Mouse (Mus musculus): ENCODE results near the gene Neu2. TPM values are rescaled to one million over a fixed set of nuclear protein-coding genes. Genes with fewer than 3 reads are reported as not detected.

The Neu2 gene
- polyA plus RNA-seq, 1 experiment from 2014 or later: not detected

GRCm38 (mm10) chr1:87521523-87521922 lies 11.8 kb downstream of the Neu2 start:
- no peak overlapping the region for H3K27ac ChIP-seq (ENCODE audit: low read depth, low read length)
- DNase-seq (ENCODE audit: low spot score) (no peak), ATAC-seq (ENCODE audit: insufficient read depth, low FRiP score, low TSS enrichment) (no peak)
- H3K27me3 ChIP-seq (ENCODE audit: control insufficient read depth, insufficient read depth, low read length): no peaks in the 10 kb centered on the region
- no peak overlapping the region for H3K4me2 ChIP-seq (ENCODE audit: low read depth)
- no peaks in the 10 kb centered on the region for H3K9me3 ChIP-seq (ENCODE audit: control insufficient read depth, low read length)
- H3K4me3 ChIP-seq (ENCODE audit: low read depth, low read length): no peak overlapping the region
- no peaks in the 10 kb centered on the region for H3K36me3 ChIP-seq (ENCODE audit: control insufficient read depth, insufficient read depth, low read length)
- no peaks in the 10 kb centered on the region for H3K4me1 ChIP-seq (ENCODE audit: control insufficient read depth, insufficient read depth, low read length)
- WGBS: 78% methylated on average over 1 of the region's 1 CpGs
- H3K9ac ChIP-seq (ENCODE audit: low read length): no peak overlapping the region

- H3K4me1 ChIP-seq (ENCODE audit: control insufficient read depth, insufficient read depth, low read length): no peaks in the 10 kb centered on the region
- DNase-seq (ENCODE audit: low spot score) (no peak), ATAC-seq (ENCODE audit: insufficient read depth, low FRiP score, low TSS enrichment) (no peak)
- H3K27me3 ChIP-seq (ENCODE audit: control insufficient read depth, insufficient read depth, low read length): no peaks in the 10 kb centered on the region
- H3K36me3 ChIP-seq (ENCODE audit: control insufficient read depth, insufficient read depth, low read length): no peaks in the 10 kb centered on the region
- H3K9me3 ChIP-seq (ENCODE audit: control insufficient read depth, low read length): no peaks in the 10 kb centered on the region
- no peak overlapping the region for H3K4me3 ChIP-seq (ENCODE audit: low read depth, low read length)
- no peak overlapping the region for H3K27ac ChIP-seq (ENCODE audit: low read depth, low read length)
- no peak overlapping the region for H3K9ac ChIP-seq (ENCODE audit: low read length)
- no peak overlapping the region for H3K4me2 ChIP-seq (ENCODE audit: low read depth)
- 94% methylated on average over 7 of the region's 7 CpGs for WGBS
Observed at GRCm38 (mm10) chr1:87525041-87525440, 15.4 kb downstream of the Neu2 start.

GRCm38 (mm10) chr1:87527191-87527590 lies 17.5 kb downstream of the Neu2 start:
- Histone ChIP-seq H3K9ac (ENCODE audit: low read length) (no peak overlapping the region), H3K27ac (ENCODE audit: low read depth, low read length) (no peak overlapping the region), H3K4me2 (ENCODE audit: low read depth) (no peak overlapping the region), H3K4me3 (ENCODE audit: low read depth, low read length) (no peak overlapping the region), H3K4me1 (ENCODE audit: control insufficient read depth, insufficient read depth, low read length) (no peaks in the 10 kb centered on the region), H3K9me3 (ENCODE audit: control insufficient read depth, low read length) (no peaks in the 10 kb centered on the region), H3K27me3 (ENCODE audit: control insufficient read depth, insufficient read depth, low read length) (no peaks in the 10 kb centered on the region), H3K36me3 (ENCODE audit: control insufficient read depth, insufficient read depth, low read length) (no peaks in the 10 kb centered on the region)
- no peak for ATAC-seq (ENCODE audit: insufficient read depth, low FRiP score, low TSS enrichment)
- no peak for DNase-seq (ENCODE audit: low spot score)
- WGBS: 86% methylated on average over 9 of the region's 9 CpGs

- no peak for DNase-seq (ENCODE audit: low spot score)
- ATAC-seq (ENCODE audit: insufficient read depth, low FRiP score, low TSS enrichment): no peak
- Histone ChIP-seq H3K36me3 (ENCODE audit: control insufficient read depth, insufficient read depth, low read length) (no peaks in the 10 kb centered on the region), H3K27me3 (ENCODE audit: control insufficient read depth, insufficient read depth, low read length) (no peaks in the 10 kb centered on the region), H3K27ac (ENCODE audit: low read depth, low read length) (no peak overlapping the region), H3K4me2 (ENCODE audit: low read depth) (no peak overlapping the region), H3K4me1 (ENCODE audit: control insufficient read depth, insufficient read depth, low read length) (no peaks in the 10 kb centered on the region), H3K4me3 (ENCODE audit: low read depth, low read length) (no peak overlapping the region), H3K9me3 (ENCODE audit: control insufficient read depth, low read length) (no peaks in the 10 kb centered on the region), H3K9ac (ENCODE audit: low read length) (no peak overlapping the region)
- WGBS: 86% methylated on average over 4 of the region's 4 CpGs
Observed at GRCm38 (mm10) chr1:87532346-87532745, 22.7 kb downstream of the Neu2 start.

- no peaks in the 10 kb centered on the region for H3K36me3 ChIP-seq (ENCODE audit: control insufficient read depth, insufficient read depth, low read length)
- H3K9me3 ChIP-seq (ENCODE audit: control insufficient read depth, low read length): no peaks in the 10 kb centered on the region
- no peak overlapping the region for H3K27ac ChIP-seq (ENCODE audit: low read depth, low read length)
- H3K4me2 ChIP-seq (ENCODE audit: low read depth): no peak overlapping the region
- H3K4me3 ChIP-seq (ENCODE audit: low read depth, low read length): no peak overlapping the region
- ATAC-seq (ENCODE audit: insufficient read depth, low FRiP score, low TSS enrichment) (no peak), DNase-seq (ENCODE audit: low spot score) (no peak)
- no peak overlapping the region for H3K9ac ChIP-seq (ENCODE audit: low read length)
- 90% methylated on average over 3 of the region's 3 CpGs for WGBS
- H3K4me1 ChIP-seq (ENCODE audit: control insufficient read depth, insufficient read depth, low read length): no peaks in the 10 kb centered on the region
- no peaks in the 10 kb centered on the region for H3K27me3 ChIP-seq (ENCODE audit: control insufficient read depth, insufficient read depth, low read length)
Observed at GRCm38 (mm10) chr1:87534118-87534517, 24.4 kb downstream of the Neu2 start.

GRCm38 (mm10) chr1:87537008-87537407 lies 27.3 kb downstream of the Neu2 start:
- Histone ChIP-seq H3K4me3 (ENCODE audit: low read depth, low read length) (no peak overlapping the region), H3K4me2 (ENCODE audit: low read depth) (no peak overlapping the region), H3K36me3 (ENCODE audit: control insufficient read depth, insufficient read depth, low read length) (no peaks in the 10 kb centered on the region), H3K9me3 (ENCODE audit: control insufficient read depth, low read length) (no peaks in the 10 kb centered on the region), H3K9ac (ENCODE audit: low read length) (no peak overlapping the region), H3K4me1 (ENCODE audit: control insufficient read depth, insufficient read depth, low read length) (no peaks in the 10 kb centered on the region), H3K27ac (ENCODE audit: low read depth, low read length) (no peak overlapping the region), H3K27me3 (ENCODE audit: control insufficient read depth, insufficient read depth, low read length) (no peaks in the 10 kb centered on the region)
- 96% methylated on average over 1 of the region's 1 CpGs for WGBS
- ATAC-seq (ENCODE audit: insufficient read depth, low FRiP score, low TSS enrichment) (no peak), DNase-seq (ENCODE audit: low spot score) (no peak)

GRCm38 (mm10) chr1:87541614-87542013 lies 31.9 kb downstream of the Neu2 start:
- no peak overlapping the region for H3K9ac ChIP-seq (ENCODE audit: low read length)
- no peaks in the 10 kb centered on the region for H3K36me3 ChIP-seq (ENCODE audit: control insufficient read depth, insufficient read depth, low read length)
- H3K4me3 ChIP-seq (ENCODE audit: low read depth, low read length): no peak overlapping the region
- H3K27me3 ChIP-seq (ENCODE audit: control insufficient read depth, insufficient read depth, low read length): no peaks in the 10 kb centered on the region
- 35% methylated on average over 7 of the region's 7 CpGs for WGBS
- no peak for DNase-seq (ENCODE audit: low spot score)
- H3K4me1 ChIP-seq (ENCODE audit: control insufficient read depth, insufficient read depth, low read length): peaks cover 5% of the 10 kb centered on the region; the same call in 1 of the 2 replicates
- no peak for ATAC-seq (ENCODE audit: insufficient read depth, low FRiP score, low TSS enrichment)
- H3K4me2 ChIP-seq (ENCODE audit: low read depth): no peak overlapping the region
- no peaks in the 10 kb centered on the region for H3K9me3 ChIP-seq (ENCODE audit: control insufficient read depth, low read length)
- H3K27ac ChIP-seq (ENCODE audit: low read depth, low read length): no peak overlapping the region

- 92% methylated on average over 3 of the region's 3 CpGs for WGBS
- Histone ChIP-seq H3K36me3 (ENCODE audit: control insufficient read depth, insufficient read depth, low read length) (no peaks in the 10 kb centered on the region), H3K9me3 (ENCODE audit: control insufficient read depth, low read length) (no peaks in the 10 kb centered on the region), H3K9ac (ENCODE audit: low read length) (no peak overlapping the region), H3K4me3 (ENCODE audit: low read depth, low read length) (no peak overlapping the region), H3K4me1 (ENCODE audit: control insufficient read depth, insufficient read depth, low read length) (peaks cover 3% of the 10 kb centered on the region; the same call in 1 of the 2 replicates), H3K27ac (ENCODE audit: low read depth, low read length) (no peak overlapping the region), H3K27me3 (ENCODE audit: control insufficient read depth, insufficient read depth, low read length) (no peaks in the 10 kb centered on the region), H3K4me2 (ENCODE audit: low read depth) (no peak overlapping the region)
- ATAC-seq (ENCODE audit: insufficient read depth, low FRiP score, low TSS enrichment) (no peak), DNase-seq (ENCODE audit: low spot score) (no peak)
Observed at GRCm38 (mm10) chr1:87551008-87551407, 41.3 kb downstream of the Neu2 start.

GRCm38 (mm10) chr1:87553586-87553985 lies 43.9 kb downstream of the Neu2 start:
- Histone ChIP-seq H3K4me3 (ENCODE audit: low read depth, low read length) (no peak overlapping the region), H3K4me2 (ENCODE audit: low read depth) (no peak overlapping the region), H3K9me3 (ENCODE audit: control insufficient read depth, low read length) (no peaks in the 10 kb centered on the region), H3K36me3 (ENCODE audit: control insufficient read depth, insufficient read depth, low read length) (no peaks in the 10 kb centered on the region), H3K27me3 (ENCODE audit: control insufficient read depth, insufficient read depth, low read length) (no peaks in the 10 kb centered on the region), H3K9ac (ENCODE audit: low read length) (no peak overlapping the region), H3K4me1 (ENCODE audit: control insufficient read depth, insufficient read depth, low read length) (no peaks in the 10 kb centered on the region), H3K27ac (ENCODE audit: low read depth, low read length) (no peak overlapping the region)
- ATAC-seq (ENCODE audit: insufficient read depth, low FRiP score, low TSS enrichment) (no peak), DNase-seq (ENCODE audit: low spot score) (no peak)
- WGBS: 71% methylated on average over 1 of the region's 1 CpGs
